Mouse (Mus musculus) small intestine, adult 2 months (tissue): ENCODE data around the gene Nox1. TPM values are rescaled to one million over a fixed set of nuclear protein-coding genes. Genes with fewer than 3 reads are reported as not detected.

ENCODE experiments used
- H3K27ac ChIP-seq: fragments of 200-500 bp; 2 replicates; pipeline ENCODE4 v1.5.1; 2012; ENCODE audit warnings: low read depth, low read length, control low read depth, inconsistent platforms; ENCODE audit not compliant: insufficient read depth
- H3K27me3 ChIP-seq: fragments of 200-500 bp; 2 replicates; pipeline ENCODE4 v1.6.1; 2012; ENCODE audit warnings: mild to moderate bottlenecking, moderate library complexity, low read length, inconsistent platforms; ENCODE audit not compliant: control insufficient read depth, insufficient read depth
- H3K36me3 ChIP-seq: fragments of 200-500 bp; 2 replicates; pipeline ENCODE4 v1.6.1; 2012; ENCODE audit warnings: mild to moderate bottlenecking, low read length, control low read depth, inconsistent platforms; ENCODE audit not compliant: control insufficient read depth, insufficient read depth
- H3K4me1 ChIP-seq: fragments of 200-500 bp; 2 replicates; pipeline ENCODE4 v1.6.1; 2012; ENCODE audit warnings: low read length, inconsistent platforms, mixed read lengths; ENCODE audit not compliant: control insufficient read depth, insufficient read depth, insufficient read length
- H3K4me3 ChIP-seq: fragments of 200-500 bp; 2 replicates; pipeline ENCODE4 v1.5.1; 2012; ENCODE audit warnings: low read depth, mild to moderate bottlenecking, control low read depth, inconsistent platforms, low read length, moderate library complexity
- CTCF ChIP-seq: fragments of 200-500 bp; IDR thresholded peaks from 2 replicates; pipeline ENCODE4 v1.5.1; 2012; ENCODE audit warnings: low read depth, mild to moderate bottlenecking, control low read depth, inconsistent platforms, low read length, moderate library complexity, mixed read lengths; ENCODE audit not compliant: insufficient replicate concordance, insufficient read length; ENCODE audit errors: extremely low read depth
- POLR2A ChIP-seq: fragments of 200-500 bp; IDR thresholded peaks from 2 replicates; pipeline ENCODE4 v1.6.1; 2012; ENCODE audit warnings: low read depth, mild to moderate bottlenecking, control low read depth, inconsistent platforms, low read length, moderate library complexity
- WGBS: fragments of 180-500 bp; shearing (Covaris S2); methylation state at CpG from one replicate; pipeline ENCODE4 v1.1.7; 2018; 5-methylcytosine and 5-hydroxymethylcytosine counted together
- polyA plus RNA-seq: library from polyadenylated mRNA; depleted of rRNA; stranded (reverse); fragments of >200 nt; gene quantifications from 2 replicates; pipeline ENCODE4 v1.2.3, GENCODE M21; 2012; rRNA removed

Gene Nox1
- polyA plus RNA-seq = 0.08 and 0.13 TPM in 2 replicates

GRCm38 (mm10) chrX:134221856-134222255, at the start of gene Nox1:
TSS of gene Nox1 (minus strand) at chrX:134221956.
- WGBS = 65% methylated on average over 4 of the region's 4 CpGs

GRCm38 (mm10) chrX:134262129-134262528, 40.4 kb upstream of the Nox1 start:
- TF ChIP-seq CTCF (no peak), POLR2A (no peak)
- 90% methylated on average over 11 of the region's 11 CpGs for WGBS
- Histone ChIP-seq H3K4me3 (no peak overlapping the region), H3K27me3 (no peaks in the 10 kb centered on the region), H3K36me3 (peaks cover 34% of the 10 kb centered on the region), H3K4me1 (no peaks in the 10 kb centered on the region), H3K27ac (no peak overlapping the region)

More at GRCm38 (mm10) chrX:134221856-134222255, at the start of gene Nox1:
- TF ChIP-seq CTCF = no peak
- no peak for TF ChIP-seq POLR2A
- Histone ChIP-seq H3K4me1 (no peaks in the 10 kb centered on the region), H3K4me3 (no peak within 1 kb of the TSS), H3K27ac (no peak within 1 kb of the TSS), H3K36me3 (peaks cover 23% of the 10 kb centered on the region), H3K27me3 (no peaks in the 10 kb centered on the region)

- no peak for TF ChIP-seq POLR2A
- no peak for TF ChIP-seq CTCF
- H3K27me3 ChIP-seq = no peaks in the 10 kb centered on the region
- 63% methylated on average over 5 of the region's 5 CpGs for WGBS
These were observed 39.4 kb upstream of the Nox1 start for GRCm38 (mm10) chrX:134261191-134261590.

GRCm38 (mm10) chrX:134248202-134248601, 26.4 kb upstream of the Nox1 start:
- no peak overlapping the region for H3K4me3 ChIP-seq
- 42% methylated on average over 2 of the region's 2 CpGs for WGBS
- TF ChIP-seq POLR2A (no peak), CTCF (no peak)
- H3K27ac ChIP-seq = no peak overlapping the region
- no peaks in the 10 kb centered on the region for H3K27me3 ChIP-seq
- peaks cover 3% of the 10 kb centered on the region; the same call in 1 of the 2 replicates for H3K36me3 ChIP-seq
- no peaks in the 10 kb centered on the region for H3K4me1 ChIP-seq

More at GRCm38 (mm10) chrX:134261191-134261590, 39.4 kb upstream of the Nox1 start:
- peaks cover 30% of the 10 kb centered on the region for H3K36me3 ChIP-seq
- H3K27ac ChIP-seq = no peak overlapping the region
- no peak overlapping the region for H3K4me3 ChIP-seq
- no peaks in the 10 kb centered on the region for H3K4me1 ChIP-seq

GRCm38 (mm10) chrX:134245946-134246345, 24.2 kb upstream of the Nox1 start:
- H3K36me3 ChIP-seq = peaks cover 6% of the 10 kb centered on the region
- WGBS = 80% methylated on average over 10 of the region's 10 CpGs
- no peak for TF ChIP-seq CTCF

GRCm38 (mm10) chrX:134238266-134238665, 16.5 kb upstream of the Nox1 start:
- WGBS = 83% methylated on average over 10 of the region's 10 CpGs
- H3K4me3 ChIP-seq = no peak overlapping the region

More at GRCm38 (mm10) chrX:134245946-134246345, 24.2 kb upstream of the Nox1 start:
- H3K4me1 ChIP-seq = no peaks in the 10 kb centered on the region
- H3K27ac ChIP-seq = no peak overlapping the region
- H3K4me3 ChIP-seq = no peak overlapping the region
- H3K27me3 ChIP-seq = no peaks in the 10 kb centered on the region

GRCm38 (mm10) chrX:134233048-134233447, 11.3 kb upstream of the Nox1 start:
- Histone ChIP-seq H3K27me3 (no peaks in the 10 kb centered on the region), H3K4me3 (no peak overlapping the region), H3K27ac (no peak overlapping the region), H3K36me3 (peaks cover 2% of the 10 kb centered on the region), H3K4me1 (no peaks in the 10 kb centered on the region)
- WGBS = 91% methylated on average over 1 of the region's 1 CpGs
- TF ChIP-seq POLR2A (no peak), CTCF (no peak)

More at GRCm38 (mm10) chrX:134238266-134238665, 16.5 kb upstream of the Nox1 start:
- no peak for TF ChIP-seq POLR2A
- TF ChIP-seq CTCF = no peak
- Histone ChIP-seq H3K27me3 (no peaks in the 10 kb centered on the region), H3K27ac (no peak overlapping the region), H3K4me1 (no peaks in the 10 kb centered on the region), H3K36me3 (peaks cover 25% of the 10 kb centered on the region)

GRCm38 (mm10) chrX:134220618-134221017, 1.1 kb downstream of the Nox1 start:
- Histone ChIP-seq H3K27me3 (no peaks in the 10 kb centered on the region), H3K27ac (no peak overlapping the region), H3K36me3 (peaks cover 22% of the 10 kb centered on the region), H3K4me1 (no peaks in the 10 kb centered on the region), H3K4me3 (no peak overlapping the region)
- 81% methylated on average over 3 of the region's 3 CpGs for WGBS
- TF ChIP-seq POLR2A (no peak), CTCF (no peak)
